Mouse (Mus musculus) sigmoid colon, adult 10 weeks (tissue): ENCODE data around the gene Ptx4. TPM values are rescaled to one million over a fixed set of nuclear protein-coding genes. Genes with fewer than 3 reads are reported as not detected.

Experiments used
- polyA plus RNA-seq: library from polyadenylated mRNA; stranded (reverse); fragments of 350-450 nt; fragmentation: Illumina TruSeq; extraction: RNeasy Lipid Tissue Mini Kit (QIAGEN cat#74804); gene quantifications from one replicate; pipeline ENCODE4 v1.2.3, GENCODE M21; 2014; ENCODE audit warnings: low read depth, low replicate concordance

Gene Ptx4
- not detected for polyA plus RNA-seq

DNA sequence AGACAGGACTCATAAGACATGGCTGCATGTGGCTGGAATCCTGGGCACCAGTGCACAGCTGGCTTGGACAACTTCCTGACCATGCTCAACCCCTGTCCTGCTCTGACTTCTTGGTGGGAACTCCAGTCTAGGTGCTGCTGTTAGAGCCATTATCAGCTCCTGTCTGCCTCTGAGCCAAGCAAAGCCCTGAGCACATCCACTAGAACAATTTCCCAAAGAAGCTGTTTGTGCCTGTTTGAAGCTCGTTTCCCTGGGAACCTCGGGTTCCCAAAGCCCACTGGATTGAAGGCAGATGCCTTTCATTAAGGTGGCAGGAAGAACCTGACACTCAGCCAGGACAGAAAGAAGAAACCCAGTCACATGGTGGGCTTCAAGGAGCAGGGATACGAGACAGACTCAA, at the start of gene Ptx4:
Ptx4 (plus strand) TSS at position 355 of the 400 bp plus-strand sequence.

GRCm38 (mm10) chr17:25083444-25083931, 37.1 kb upstream of the Ptx4 start, which contains the start of gene Tmem204:
Tmem204 (minus strand) TSS chr17:25083591.

DNA sequence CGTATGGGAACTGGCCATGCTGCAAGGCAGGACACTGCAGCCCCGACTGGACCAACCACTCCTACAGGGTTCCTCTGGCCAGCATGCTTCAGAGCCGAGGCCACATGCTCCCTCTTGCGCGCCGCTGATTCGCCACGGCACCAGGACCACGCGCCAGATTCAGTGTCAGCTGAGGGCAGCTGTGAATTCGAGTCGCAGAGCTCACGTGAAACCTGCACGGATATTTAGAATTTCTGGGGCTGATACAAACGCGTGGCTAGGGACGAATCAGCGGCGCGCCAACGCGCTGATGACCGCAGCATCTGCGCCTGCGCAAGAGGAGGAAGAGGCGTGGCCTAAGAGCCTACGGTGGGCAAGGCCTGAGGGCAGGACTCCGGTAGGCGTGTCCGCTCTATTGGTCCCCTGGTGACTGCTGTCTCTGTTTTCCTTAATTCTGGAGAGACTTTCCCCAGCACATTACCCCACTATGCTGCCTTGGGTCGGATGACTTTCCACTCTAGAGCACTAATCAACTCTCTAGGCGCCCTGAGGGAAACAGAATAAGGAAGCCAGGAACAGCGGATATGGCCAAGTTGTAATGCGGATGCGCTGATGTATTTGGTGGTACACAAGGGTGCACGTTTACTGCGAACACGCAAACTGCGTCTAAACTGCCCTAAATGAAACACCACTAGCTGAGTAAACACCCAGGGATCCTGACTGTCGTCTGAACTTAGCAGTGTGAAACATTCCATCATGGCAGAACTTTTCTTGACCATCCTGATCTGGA, 4.7 kb upstream of the Ptx4 start, which contains the start of gene Telo2:
Telo2 (minus strand) TSS at position 304 of the 769 bp plus-strand sequence.

GRCm38 (mm10) chr17:25133275-25133698, 12.7 kb downstream of the Ptx4 start, which contains the start of gene Clcn7:
Clcn7 (plus strand) TSS chr17:25133391.

GRCm38 (mm10) chr17:25162161-25162560, 41.6 kb downstream of the Ptx4 start, which contains the start of gene Ccdc154:
Ccdc154 (plus strand) TSS chr17:25162461.

Other genes starting within 250 kb of the Ptx4 start
- gene Nubp2, start 234.4 kb upstream of the Ptx4 start, polyA plus RNA-seq: 2.7 TPM
- gene Spsb3, start 234.1 kb upstream of the Ptx4 start, polyA plus RNA-seq: not detected
- 2.0 TPM for gene Eme2, start 225.7 kb upstream of the Ptx4 start, polyA plus RNA-seq
- gene Mrps34, start 225.6 kb upstream of the Ptx4 start, polyA plus RNA-seq: 1.8 TPM
- 1.0 TPM for gene Nme3, start 224.3 kb upstream of the Ptx4 start, polyA plus RNA-seq
- 7.2 TPM for gene Mapk8ip3, start 183.8 kb upstream of the Ptx4 start, polyA plus RNA-seq
- 62.0 TPM for gene Jpt2, start 160.1 kb upstream of the Ptx4 start, polyA plus RNA-seq
- 12.3 TPM for gene Cramp1l, start 105.0 kb upstream of the Ptx4 start, polyA plus RNA-seq
- 8.1 TPM for gene Ift140, start 104.7 kb upstream of the Ptx4 start, polyA plus RNA-seq
- 2.8 TPM for gene Tmem204, start 37.2 kb upstream of the Ptx4 start, polyA plus RNA-seq
- 3.0 TPM for gene Telo2, start 4.8 kb upstream of the Ptx4 start, polyA plus RNA-seq
- 4.3 TPM for gene Clcn7, start 12.6 kb downstream of the Ptx4 start, polyA plus RNA-seq
- not detected for gene Ccdc154, start 41.7 kb downstream of the Ptx4 start, polyA plus RNA-seq
- not detected for gene Gm38655, start 54.7 kb downstream of the Ptx4 start, polyA plus RNA-seq
- 19.8 TPM for gene BC003965, start 63.8 kb downstream of the Ptx4 start, polyA plus RNA-seq
- 14.3 TPM for gene Unkl, start 67.6 kb downstream of the Ptx4 start, polyA plus RNA-seq
- gene Gnptg, start 119.4 kb downstream of the Ptx4 start, polyA plus RNA-seq: 10.1 TPM
- gene Tsr3, start 119.4 kb downstream of the Ptx4 start, polyA plus RNA-seq: 3.8 TPM
- gene Baiap3, start 135.6 kb downstream of the Ptx4 start, polyA plus RNA-seq: not detected
- gene Ube2i, start 153.9 kb downstream of the Ptx4 start, polyA plus RNA-seq: 216 TPM
- gene Prss34, start 177.6 kb downstream of the Ptx4 start, polyA plus RNA-seq: not detected
- not detected for gene Prss28, start 187.9 kb downstream of the Ptx4 start, polyA plus RNA-seq
- gene Prss29, start 197.9 kb downstream of the Ptx4 start, polyA plus RNA-seq: not detected
- not detected for gene Tpsab1, start 224.8 kb downstream of the Ptx4 start, polyA plus RNA-seq
- not detected for gene Tpsb2, start 245.5 kb downstream of the Ptx4 start, polyA plus RNA-seq
- 8.6 TPM for gene Tpsg1, start 248.5 kb downstream of the Ptx4 start, polyA plus RNA-seq